Mouse (Mus musculus) MEL (cell line): ENCODE measurements around the gene Zbtb22.
A peak's percentile ranks its signal among the peaks of the same experiment; 100 is the strongest.

ENCODE experiments used
- BHLHE40 ChIP-seq: IDR thresholded peaks from 2 replicates; pipeline ENCODE4 v1.6.1; 2012; ENCODE audit warnings: low read depth, mild to moderate bottlenecking, inconsistent platforms, low read length, improper control_type of control experiment, borderline replicate concordance
- CHD2 ChIP-seq: IDR thresholded peaks from 2 replicates; pipeline ENCODE4 v1.6.1; 2011; ENCODE audit warnings: low read length, improper control_type of control experiment
- CTCF ChIP-seq, 3 experiments: IDR thresholded peaks in 2 of 3; conservative IDR thresholded peaks in 1 of 3; 2 replicates each; pipeline ENCODE4 v1.5.1; 2011 to 2012; ENCODE audit warnings: low read length in 3 of 3, low read depth in 2 of 3, mild to moderate bottlenecking in 2 of 3, improper control_type of control experiment in 1 of 3, inconsistent platforms in 1 of 3, mixed read lengths in 1 of 3, moderate library complexity in 1 of 3; ENCODE audit not compliant: control insufficient read depth in 1 of 3, insufficient read depth in 1 of 3, poor library complexity in 1 of 3, severe bottlenecking in 1 of 3
- EP300 ChIP-seq, 2 experiments: IDR thresholded peaks; 2 replicates each; pipeline ENCODE4 v1.6.1; 2011; ENCODE audit warnings: improper control_type of control experiment in 2 of 2, low read length in 2 of 2, low read depth in 1 of 2, mild to moderate bottlenecking in 1 of 2
- GATA1 ChIP-seq: IDR thresholded peaks from 2 replicates; pipeline ENCODE4 v1.6.1; 2011; ENCODE audit warnings: low read depth, low read length, improper control_type of control experiment
- MAFK ChIP-seq: IDR thresholded peaks from 2 replicates; pipeline ENCODE4 v1.6.1; 2011; ENCODE audit warnings: low read depth, mild to moderate bottlenecking, low read length, improper control_type of control experiment, borderline replicate concordance
- MAZ ChIP-seq: IDR thresholded peaks from 2 replicates; pipeline ENCODE4 v1.6.1; 2012; ENCODE audit warnings: low read depth, mild to moderate bottlenecking, inconsistent platforms, low read length, improper control_type of control experiment
- NRF1 ChIP-seq: IDR thresholded peaks from 2 replicates; pipeline ENCODE4 v1.6.1; 2014; ENCODE audit warnings: low read depth, mild to moderate bottlenecking, inconsistent platforms, low read length, improper control_type of control experiment, moderate library complexity; ENCODE audit not compliant: poor library complexity, insufficient read depth, severe bottlenecking
- POLR2A ChIP-seq, 2 experiments: IDR thresholded peaks; 2 replicates each; pipeline ENCODE4 v1.6.1; 2011 to 2012; ENCODE audit warnings: low read length in 2 of 2, mild to moderate bottlenecking in 2 of 2, control low read depth in 1 of 2, improper control_type of control experiment in 1 of 2, low read depth in 1 of 2, moderate library complexity in 1 of 2; ENCODE audit not compliant: control insufficient read depth in 1 of 2, insufficient read depth in 1 of 2, poor library complexity in 1 of 2
- POLR2AphosphoS5 ChIP-seq: IDR thresholded peaks from 2 replicates; pipeline ENCODE4 v1.6.1; 2012; ENCODE audit warnings: low read depth, borderline replicate concordance, mild to moderate bottlenecking, inconsistent platforms, low read length, moderate library complexity, mixed read lengths
- RAD21 ChIP-seq: IDR thresholded peaks from 2 replicates; pipeline ENCODE4 v1.6.1; 2011; ENCODE audit warnings: mild to moderate bottlenecking, low read depth, low read length, improper control_type of control experiment
- TAL1 ChIP-seq: IDR thresholded peaks from 2 replicates; pipeline ENCODE4 v1.6.1; 2012; ENCODE audit warnings: mild to moderate bottlenecking, inconsistent platforms, low read length, moderate library complexity, mixed read lengths
- USF1 ChIP-seq: IDR thresholded peaks from 2 replicates; pipeline ENCODE4 v1.6.1; 2014; ENCODE audit warnings: low read depth, mild to moderate bottlenecking, inconsistent platforms, low read length, improper control_type of control experiment, moderate library complexity
- ZNF384 ChIP-seq: IDR thresholded peaks from 2 replicates; pipeline ENCODE4 v1.6.1; 2012; ENCODE audit warnings: low read depth, mild to moderate bottlenecking, inconsistent platforms, low read length, improper control_type of control experiment

DNA sequence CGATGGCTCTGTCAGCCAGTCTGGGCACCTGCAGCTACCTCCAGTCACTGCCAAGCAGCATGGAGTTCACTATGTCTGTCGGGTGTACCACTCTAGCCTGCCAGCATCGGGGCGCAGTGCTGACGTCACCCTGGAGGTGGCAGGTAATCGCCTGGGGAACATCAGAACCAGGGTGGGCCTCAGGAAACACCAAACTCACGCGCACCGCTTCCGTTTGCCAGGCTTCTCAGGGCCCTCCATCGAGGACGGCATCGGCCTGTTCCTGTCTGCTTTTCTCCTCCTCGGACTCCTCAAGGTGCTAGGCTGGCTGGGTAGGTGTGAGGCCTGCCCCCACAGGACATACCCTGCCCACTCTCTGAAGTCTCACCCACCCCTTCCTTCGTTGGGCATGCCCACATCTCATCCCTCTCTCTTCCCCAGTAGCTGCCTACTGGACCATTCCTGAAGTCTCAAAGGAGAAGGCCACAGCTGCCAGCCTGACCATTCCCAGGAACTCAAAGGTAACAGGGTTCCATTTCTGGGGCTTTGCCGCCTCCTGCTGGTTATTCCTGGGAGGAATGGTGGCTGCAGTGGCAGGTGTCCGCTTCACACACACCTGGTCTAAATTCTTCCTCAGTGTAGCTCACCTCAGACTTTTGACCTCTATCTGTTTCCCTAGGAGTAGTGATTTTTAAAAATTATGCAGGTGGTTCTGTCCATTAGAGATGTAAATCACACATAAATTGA lies 10.7 kb downstream of the Zbtb22 start:
- TF ChIP-seq MAFK: no peak
- TF ChIP-seq ZNF384: no peak
- TF ChIP-seq POLR2A (IDR thresholded peaks at IDR 0.05; ENCODE audit: control insufficient read depth in 1 of 2, insufficient read depth in 1 of 2, low read depth in 1 of 2, low read length in 2 of 2, poor library complexity in 1 of 2): peak in 1 of 2 experiments; percentile 23; a peak in 1 of 4 replicates
- peak; percentile 26 to 51 (median 50); a peak in 5 of 6 replicates for TF ChIP-seq CTCF (IDR thresholded peaks at IDR 0.05 in 2 of 3, conservative IDR thresholded peaks at IDR 0.05 in 1 of 3; ENCODE audit: control insufficient read depth in 1 of 3, insufficient read depth in 1 of 3, low read depth in 2 of 3, low read length in 3 of 3, poor library complexity in 1 of 3, severe bottlenecking in 1 of 3)
- TF ChIP-seq TAL1: no peak
- peak; percentile 36 for TF ChIP-seq RAD21
- TF ChIP-seq MAZ: no peak
- no peak for TF ChIP-seq GATA1
- no peak for TF ChIP-seq NRF1
- TF ChIP-seq USF1: no peak
- TF ChIP-seq BHLHE40: no peak
- TF ChIP-seq CHD2: no peak
- TF ChIP-seq EP300 (IDR thresholded peaks at IDR 0.05; ENCODE audit: low read depth in 1 of 2, low read length in 2 of 2): no peak
- no peak for TF ChIP-seq POLR2AphosphoS5
